Mouse (Mus musculus): Measurements from ENCODE around the gene Ccl17. TPM values are rescaled to one million over a fixed set of nuclear protein-coding genes. Genes with fewer than 3 reads are reported as not detected.

Ccl17 gene
- polyA plus RNA-seq, 2 experiments = 0.11 TPM; not detected in 1

GRCm38 (mm10) chr8:94857011-94857345, 46.7 kb downstream of the Ccl17 start:
- Histone ChIP-seq H3K4me3 (ENCODE audit: insufficient read depth in 1 of 2, low read depth in 2 of 2, low read length in 2 of 2) (peak overlapping the region in 1 of 2 experiments; percentile 85; a peak in 2 of 4 replicates), H3K4me2 (ENCODE audit: low read depth) (peak overlapping the region; percentile 20; the same call in 1 of the 2 replicates), H3K4me1 (replicated peaks; ENCODE audit: control insufficient read depth in 2 of 2, insufficient read depth in 2 of 2, low read length in 1 of 2) (peaks cover 3 to 4% of the 10 kb centered on the region in 2 experiments), H3K9me3 (ENCODE audit: control insufficient read depth, low read length) (no peaks in the 10 kb centered on the region), H3K27ac (no peak overlapping the region), H3K36me3 (replicated peaks; ENCODE audit: control insufficient read depth, insufficient read depth, low read depth) (peaks cover 29% of the 10 kb centered on the region), H3K27me3 (ENCODE audit: control insufficient read depth, insufficient read depth, low read length) (no peaks in the 10 kb centered on the region), H3K9ac (replicated peaks) (no peak overlapping the region; the same call in 1 of the 2 replicates)
- ATAC-seq (ENCODE audit: insufficient read depth) (no peak), DNase-seq (ENCODE audit: low read depth in 3 of 3, low spot score in 3 of 3) (no peak)
- TF ChIP-seq EP300 (IDR thresholded peaks at IDR 0.05; ENCODE audit: low read depth) (no peak), CTCF (IDR thresholded peaks at IDR 0.05; ENCODE audit: low read depth) (no peak)
- WGBS (ENCODE audit: insufficient replicate concordance) = 27% methylated on average over 5 of the region's 5 CpGs

DNA sequence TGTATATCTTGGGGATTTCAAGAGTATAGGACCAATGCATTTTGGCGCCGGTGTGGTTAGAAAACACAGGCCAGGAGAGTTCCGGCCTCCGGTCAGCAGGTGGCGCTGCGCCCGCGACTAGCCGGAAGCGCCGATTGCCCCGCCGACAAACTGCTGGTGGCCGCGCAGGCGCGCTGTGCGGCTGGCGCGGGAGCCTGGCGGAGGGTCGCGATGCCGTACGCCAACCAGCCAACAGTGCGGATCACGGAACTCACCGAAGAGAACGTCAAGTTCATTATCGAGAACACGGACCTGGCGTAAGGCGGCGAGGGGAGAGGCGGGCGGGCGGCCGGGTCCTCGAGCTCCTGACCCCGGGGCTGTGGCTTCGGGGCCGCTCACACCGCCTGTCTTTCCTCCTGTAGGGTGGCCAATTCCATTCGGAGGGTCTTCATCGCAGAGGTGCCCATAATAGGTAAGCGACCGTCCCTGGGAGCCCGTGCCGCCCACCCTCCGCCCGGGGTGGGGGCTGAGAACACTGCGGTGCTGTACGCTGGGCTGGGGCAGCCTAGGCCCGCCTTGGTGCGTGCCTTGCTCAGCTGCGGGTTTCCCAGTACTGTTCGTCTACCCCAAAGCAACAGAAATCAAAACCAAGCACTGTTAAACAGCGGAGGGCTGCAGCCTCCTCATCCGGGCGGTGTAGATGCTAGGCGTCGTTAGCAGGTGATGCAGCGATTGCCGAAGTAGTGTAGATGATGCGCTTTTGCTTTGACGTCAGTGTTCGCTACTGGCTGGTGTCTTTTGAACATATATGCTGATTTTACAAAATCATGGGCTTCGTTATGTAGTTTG, 47.3 kb downstream of the Ccl17 start, which contains the start of gene Polr2c:
Polr2c (plus strand) TSS at position 105 of the 828 bp plus-strand sequence.
- Histone ChIP-seq H3K36me3 (replicated peaks; ENCODE audit: control insufficient read depth, insufficient read depth, low read depth) (peaks cover 27% of the 10 kb centered on the region), H3K4me2 (ENCODE audit: low read depth) (peak within 1 kb of the TSS; percentile 82), H3K27me3 (ENCODE audit: control insufficient read depth, insufficient read depth, low read length) (no peaks in the 10 kb centered on the region), H3K4me3 (ENCODE audit: insufficient read depth in 1 of 2, low read depth in 2 of 2, low read length in 2 of 2) (peak within 1 kb of the TSS; percentile 85 to 89), H3K9ac (replicated peaks) (peak within 1 kb of the TSS; percentile 90), H3K9me3 (ENCODE audit: control insufficient read depth, low read length) (no peaks in the 10 kb centered on the region), H3K4me1 (replicated peaks; ENCODE audit: control insufficient read depth in 2 of 2, insufficient read depth in 2 of 2, low read length in 1 of 2) (peaks cover 3 to 8% of the 10 kb centered on the region in 2 experiments), H3K27ac (peak within 1 kb of the TSS; percentile 50)
- ATAC-seq (ENCODE audit: insufficient read depth) (peak; percentile 80), DNase-seq (ENCODE audit: low read depth in 3 of 3, low spot score in 3 of 3) (peak; percentile 67 to 70 (median 68))
- peak; percentile 90 for TF ChIP-seq CTCF (IDR thresholded peaks at IDR 0.05; ENCODE audit: low read depth)
- TF ChIP-seq EP300 (IDR thresholded peaks at IDR 0.05; ENCODE audit: low read depth) = no peak
- under 1% methylated on average over 68 of the region's 68 CpGs for WGBS (ENCODE audit: insufficient replicate concordance)

DNA sequence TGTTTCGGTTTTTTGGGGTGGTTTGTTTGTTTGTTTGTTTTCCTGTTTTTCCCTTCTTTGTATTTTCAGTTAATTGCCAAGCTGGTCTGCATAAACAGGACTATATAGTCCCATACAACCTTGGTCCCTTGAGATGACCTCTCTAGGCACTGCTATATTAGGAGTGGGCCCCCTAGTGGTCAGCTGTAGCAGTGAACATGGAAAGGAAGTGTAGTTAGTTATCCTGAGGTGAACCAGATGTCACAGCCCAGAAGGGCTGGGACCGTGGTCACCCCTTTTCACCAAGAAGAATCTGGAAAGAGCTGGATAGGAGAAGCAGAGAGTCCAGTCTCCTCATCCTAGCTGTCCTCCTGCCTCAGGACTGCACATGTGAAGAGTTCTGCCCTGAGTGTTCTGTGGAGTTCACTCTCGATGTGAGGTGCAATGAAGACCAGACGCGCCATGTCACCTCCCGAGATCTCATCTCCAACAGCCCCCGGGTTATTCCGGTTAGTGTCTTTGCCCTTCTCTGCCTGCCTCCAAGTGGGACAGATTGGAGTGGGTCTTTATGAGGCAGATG, 51.2 kb downstream of the Ccl17 start:
- no peak overlapping the region for H3K4me3 ChIP-seq (ENCODE audit: insufficient read depth in 1 of 2, low read depth in 2 of 2, low read length in 2 of 2)
- no peak overlapping the region for H3K27ac ChIP-seq
- H3K36me3 ChIP-seq (replicated peaks; ENCODE audit: control insufficient read depth, insufficient read depth, low read depth) = peaks cover 46% of the 10 kb centered on the region
- ATAC-seq (ENCODE audit: insufficient read depth) (no peak), DNase-seq (ENCODE audit: low read depth in 3 of 3, low spot score in 3 of 3) (peak in 2 of 3 experiments; percentile 59 to 65)
- H3K9me3 ChIP-seq (ENCODE audit: control insufficient read depth, low read length) = no peaks in the 10 kb centered on the region
- H3K9ac ChIP-seq (replicated peaks) = no peak overlapping the region
- WGBS (ENCODE audit: insufficient replicate concordance) = 66% methylated on average over 8 of the region's 8 CpGs
- TF ChIP-seq CTCF (IDR thresholded peaks at IDR 0.05; ENCODE audit: low read depth) = peak; percentile 92
- no peak for TF ChIP-seq EP300 (IDR thresholded peaks at IDR 0.05; ENCODE audit: low read depth)
- no peaks in the 10 kb centered on the region for H3K27me3 ChIP-seq (ENCODE audit: control insufficient read depth, insufficient read depth, low read length)
- no peak overlapping the region for H3K4me2 ChIP-seq (ENCODE audit: low read depth)
- peaks cover 12 to 21% of the 10 kb centered on the region in 2 experiments for H3K4me1 ChIP-seq (replicated peaks; ENCODE audit: control insufficient read depth in 2 of 2, insufficient read depth in 2 of 2, low read length in 1 of 2)

Other genes with a start within 250 kb of the Ccl17 start
- 4.0 and 6.2 TPM in 2 replicates for gene Rspry1, start 208.5 kb upstream of the Ccl17 start, polyA plus RNA-seq (2012; rRNA removed)
- 15.8 and 17.9 TPM in 2 replicates for gene Rspry1, start 208.5 kb upstream of the Ccl17 start, polyA plus RNA-seq (2014; fragmentation: Nextera tagmentation; extraction: Ambion mirVana)
- gene Fam192a, start 208.5 kb upstream of the Ccl17 start, polyA plus RNA-seq (2012; rRNA removed) = 11.3 and 16.1 TPM in 2 replicates
- gene Fam192a, start 208.5 kb upstream of the Ccl17 start, polyA plus RNA-seq (2014; fragmentation: Nextera tagmentation; extraction: Ambion mirVana) = 25.8 and 26.5 TPM in 2 replicates
- gene Arl2bp, start 143.9 kb upstream of the Ccl17 start, polyA plus RNA-seq (2012; rRNA removed) = 18.2 and 18.6 TPM in 2 replicates
- 11.2 and 12.8 TPM in 2 replicates for gene Arl2bp, start 143.9 kb upstream of the Ccl17 start, polyA plus RNA-seq (2014; fragmentation: Nextera tagmentation; extraction: Ambion mirVana)
- gene Pllp, start 114.2 kb upstream of the Ccl17 start, polyA plus RNA-seq (2012; rRNA removed) = 0.36 and 0.52 TPM in 2 replicates
- 0.85 TPM in 2 replicates for gene Pllp, start 114.2 kb upstream of the Ccl17 start, polyA plus RNA-seq (2014; fragmentation: Nextera tagmentation; extraction: Ambion mirVana)
- 0.17 and 0.19 TPM in 2 replicates for gene Ccl22, start 64.9 kb upstream of the Ccl17 start, polyA plus RNA-seq (2012; rRNA removed)
- 0.22 and 0.45 TPM in 2 replicates for gene Ccl22, start 64.9 kb upstream of the Ccl17 start, polyA plus RNA-seq (2014; fragmentation: Nextera tagmentation; extraction: Ambion mirVana)
- 0.11 and 0.12 TPM in 2 replicates for gene Cx3cl1, start 38.4 kb upstream of the Ccl17 start, polyA plus RNA-seq (2012; rRNA removed)
- gene Cx3cl1, start 38.4 kb upstream of the Ccl17 start, polyA plus RNA-seq (2014; fragmentation: Nextera tagmentation; extraction: Ambion mirVana) = 0.33 and 0.34 TPM in 2 replicates
- 38.5 and 39.8 TPM in 2 replicates for gene Coq9, start 27.9 kb downstream of the Ccl17 start, polyA plus RNA-seq (2012; rRNA removed)
- 44.3 and 48.9 TPM in 2 replicates for gene Coq9, start 27.9 kb downstream of the Ccl17 start, polyA plus RNA-seq (2014; fragmentation: Nextera tagmentation; extraction: Ambion mirVana)
- gene Ciapin1, start 27.9 kb downstream of the Ccl17 start, polyA plus RNA-seq (2012; rRNA removed) = 20.4 and 23.7 TPM in 2 replicates
- gene Ciapin1, start 27.9 kb downstream of the Ccl17 start, polyA plus RNA-seq (2014; fragmentation: Nextera tagmentation; extraction: Ambion mirVana) = 38.4 and 46.3 TPM in 2 replicates
- gene Polr2c, start 47.0 kb downstream of the Ccl17 start, polyA plus RNA-seq (2012; rRNA removed) = 51.6 and 54.4 TPM in 2 replicates
- 73.5 and 82.2 TPM in 2 replicates for gene Polr2c, start 47.0 kb downstream of the Ccl17 start, polyA plus RNA-seq (2014; fragmentation: Nextera tagmentation; extraction: Ambion mirVana)
- 10.3 and 11.1 TPM in 2 replicates for gene Dok4, start 65.9 kb downstream of the Ccl17 start, polyA plus RNA-seq (2012; rRNA removed)
- 7.2 and 9.6 TPM in 2 replicates for gene Dok4, start 65.9 kb downstream of the Ccl17 start, polyA plus RNA-seq (2014; fragmentation: Nextera tagmentation; extraction: Ambion mirVana)
- 2.2 and 2.6 TPM in 2 replicates for gene Ccdc102a, start 107.6 kb downstream of the Ccl17 start, polyA plus RNA-seq (2012; rRNA removed)
- gene Ccdc102a, start 107.6 kb downstream of the Ccl17 start, polyA plus RNA-seq (2014; fragmentation: Nextera tagmentation; extraction: Ambion mirVana) = 2.7 and 2.8 TPM in 2 replicates
- gene Adgrg5, start 113.2 kb downstream of the Ccl17 start, polyA plus RNA-seq (2012; rRNA removed) = 0.45 and 0.54 TPM in 2 replicates
- 0.14 and 0.67 TPM in 2 replicates for gene Adgrg5, start 113.2 kb downstream of the Ccl17 start, polyA plus RNA-seq (2014; fragmentation: Nextera tagmentation; extraction: Ambion mirVana)
- 46.8 and 55.8 TPM in 2 replicates for gene Adgrg1, start 164.3 kb downstream of the Ccl17 start, polyA plus RNA-seq (2012; rRNA removed)
- 41.1 and 59.5 TPM in 2 replicates for gene Adgrg1, start 164.3 kb downstream of the Ccl17 start, polyA plus RNA-seq (2014; fragmentation: Nextera tagmentation; extraction: Ambion mirVana)
- gene Adgrg3, start 207.2 kb downstream of the Ccl17 start, polyA plus RNA-seq (2012; rRNA removed) = 8.3 and 9.6 TPM in 2 replicates
- gene Adgrg3, start 207.2 kb downstream of the Ccl17 start, polyA plus RNA-seq (2014; fragmentation: Nextera tagmentation; extraction: Ambion mirVana) = 4.9 and 5.8 TPM in 2 replicates
- gene Drc7, start 244.7 kb downstream of the Ccl17 start, polyA plus RNA-seq (2012; rRNA removed) = 0.19 and 0.21 TPM in 2 replicates
- 0.15 and 0.33 TPM in 2 replicates for gene Drc7, start 244.7 kb downstream of the Ccl17 start, polyA plus RNA-seq (2014; fragmentation: Nextera tagmentation; extraction: Ambion mirVana)